Mouse (Mus musculus) cerebellum, adult 2 months (tissue): ENCODE results near the gene Slc9a7.

Source experiments
- CTCF ChIP-seq: fragments of 200-500 bp; IDR thresholded peaks from 2 replicates; pipeline ENCODE4 v1.5.1; 2011; ENCODE audit warnings: low read depth, mild to moderate bottlenecking, control low read depth, low read length, moderate library complexity, borderline replicate concordance; ENCODE audit not compliant: insufficient read depth
- POLR2A ChIP-seq: fragments of 200-500 bp; IDR thresholded peaks from 2 replicates; pipeline ENCODE4 v1.6.1; 2011; ENCODE audit warnings: low read length, control low read depth, borderline replicate concordance; ENCODE audit not compliant: insufficient read depth

GRCm38 (mm10) chrX:20264370-20264769 is 27.2 kb downstream of the Slc9a7 start:
- TF ChIP-seq CTCF (no peak), POLR2A (no peak)
